Mouse (Mus musculus): ENCODE data around the gene Agr3.

Agr3 gene

GRCm38 (mm10) chr12:35983472-35983871, 58.1 kb downstream of the Agr3 start:
- no peak for DNase-seq (ENCODE audit: low spot score in 2 of 2)

GRCm38 (mm10) chr12:35984743-35985142, 59.3 kb downstream of the Agr3 start:
- DNase-seq (ENCODE audit: low spot score in 2 of 2): no peak

GRCm38 (mm10) chr12:35992711-35993110, 67.3 kb downstream of the Agr3 start, which contains the start of gene Agr2:
TSS of gene Agr2 (plus strand) at chr12:35992907.
- DNase-seq (ENCODE audit: low spot score in 2 of 2): no peak

- DNase-seq (ENCODE audit: low spot score in 2 of 2): no peak
Measured at GRCm38 (mm10) chr12:35993583-35993982, 68.2 kb downstream of the Agr3 start.

GRCm38 (mm10) chr12:35994098-35994497, 68.7 kb downstream of the Agr3 start:
- no peak for DNase-seq (ENCODE audit: low spot score in 2 of 2)

- no peak for DNase-seq (ENCODE audit: low spot score in 2 of 2)
Measured at GRCm38 (mm10) chr12:35995799-35996198, 70.4 kb downstream of the Agr3 start.
